Mouse (Mus musculus) CH12.LX (cell line): ENCODE results near the gene Plcb1. TPM values are rescaled to one million over a fixed set of nuclear protein-coding genes. Genes with fewer than 3 reads are reported as not detected.

Experiments used
- DNase-seq: peaks from one replicate; pipeline ENCODE4 v3.0.0-alpha.2; 2013; ENCODE audit errors: extremely low read depth
- H3K27ac ChIP-seq: 2 replicates; pipeline ENCODE4 v1.5.1; 2012; ENCODE audit warnings: low read depth, mild to moderate bottlenecking, control low read depth, moderate library complexity; ENCODE audit not compliant: insufficient read depth
- H3K27me3 ChIP-seq: replicated peaks from 2 replicates; pipeline ENCODE3; 2012; ENCODE audit warnings: inconsistent platforms
- H3K36me3 ChIP-seq, 2 experiments: replicated peaks in 1 of 2; 2 replicates each; pipeline versions ENCODE3 to v1.6.1; 2012; ENCODE audit warnings: inconsistent platforms in 1 of 2, low read length in 1 of 2, mild to moderate bottlenecking in 1 of 2, mixed read lengths in 1 of 2, moderate library complexity in 1 of 2; ENCODE audit not compliant: control insufficient read depth in 1 of 2, insufficient read depth in 1 of 2
- H3K4me1 ChIP-seq, 2 experiments: 2 replicates each; pipeline ENCODE4 v1.6.1; 2012; ENCODE audit warnings: inconsistent platforms in 1 of 2, moderate library complexity in 1 of 2; ENCODE audit not compliant: insufficient read depth in 2 of 2, control insufficient read depth in 1 of 2
- H3K4me2 ChIP-seq: 2 replicates; pipeline ENCODE4 v1.6.1; 2012; ENCODE audit warnings: low read depth, mild to moderate bottlenecking, control low read depth; ENCODE audit not compliant: poor library complexity, insufficient read depth, severe bottlenecking
- H3K4me3 ChIP-seq, 3 experiments: fragments of 150-350 bp in 1 of 3; sonication (generic) in 1 of 3; replicated peaks in 1 of 3; 2 replicates each; pipeline versions ENCODE3 to v1.5.1; 2011 to 2012; ENCODE audit warnings: low read depth in 2 of 3, low read length in 2 of 3, mild to moderate bottlenecking in 2 of 3, moderate library complexity in 2 of 3, control low read depth in 1 of 3, improper control_type of control experiment in 1 of 3, inconsistent platforms in 1 of 3, mixed read lengths in 1 of 3; ENCODE audit not compliant: poor library complexity in 1 of 3
- H3K79me2 ChIP-seq: replicated peaks from 2 replicates; pipeline ENCODE4 v1.6.1; 2012; ENCODE audit warnings: mild to moderate bottlenecking, moderate library complexity; ENCODE audit not compliant: control insufficient read depth, poor library complexity, insufficient read depth, severe bottlenecking; ENCODE audit errors: extremely low read depth
- H3K9ac ChIP-seq: 2 replicates; pipeline ENCODE4 v1.6.1; 2012; ENCODE audit warnings: low read depth, mild to moderate bottlenecking, control low read depth, moderate library complexity; ENCODE audit not compliant: insufficient read depth
- H3K9me3 ChIP-seq: replicated peaks from 2 replicates; pipeline ENCODE3; 2012; ENCODE audit warnings: low read length, inconsistent platforms, mixed read lengths
- BHLHE40 ChIP-seq: IDR thresholded peaks from 2 replicates; pipeline ENCODE4 v1.6.1; 2011; ENCODE audit warnings: mild to moderate bottlenecking, low read depth, low read length, improper control_type of control experiment
- CHD1 ChIP-seq: IDR thresholded peaks from 2 replicates; pipeline ENCODE4 v1.6.1; 2012; ENCODE audit warnings: low read depth, low read length, improper control_type of control experiment, inconsistent platforms
- CHD2 ChIP-seq: IDR thresholded peaks from 2 replicates; pipeline ENCODE4 v1.6.1; 2011; ENCODE audit warnings: low read length, improper control_type of control experiment
- CTCF ChIP-seq, 2 experiments: IDR thresholded peaks in 1 of 2; conservative IDR thresholded peaks in 1 of 2; 2 replicates each; pipeline ENCODE4 v1.5.1; 2011 to 2012; ENCODE audit warnings: low read depth in 2 of 2, low read length in 2 of 2, improper control_type of control experiment in 1 of 2, inconsistent platforms in 1 of 2, mild to moderate bottlenecking in 1 of 2, moderate library complexity in 1 of 2
- E2F4 ChIP-seq: IDR thresholded peaks from 2 replicates; pipeline ENCODE4 v1.6.1; 2011; ENCODE audit warnings: low read depth, low read length, improper control_type of control experiment; ENCODE audit not compliant: insufficient replicate concordance
- ELF1 ChIP-seq: IDR thresholded peaks from 2 replicates; pipeline ENCODE4 v1.6.1; 2014; ENCODE audit warnings: low read depth, mild to moderate bottlenecking, inconsistent platforms, low read length, improper control_type of control experiment
- EP300 ChIP-seq: IDR thresholded peaks from 2 replicates; pipeline ENCODE4 v1.6.1; 2011; ENCODE audit warnings: low read length, improper control_type of control experiment
- GABPA ChIP-seq: IDR thresholded peaks from 2 replicates; pipeline ENCODE4 v1.6.1; 2012; ENCODE audit warnings: low read depth, low read length, improper control_type of control experiment, inconsistent platforms; ENCODE audit not compliant: insufficient replicate concordance
- HCFC1 ChIP-seq: IDR thresholded peaks from 2 replicates; pipeline ENCODE4 v1.6.1; 2012; ENCODE audit warnings: low read depth, mild to moderate bottlenecking, inconsistent platforms, low read length, improper control_type of control experiment
- JUN ChIP-seq: IDR thresholded peaks from 2 replicates; pipeline ENCODE4 v1.6.1; 2011; ENCODE audit warnings: low read depth, mild to moderate bottlenecking, low read length, improper control_type of control experiment, moderate library complexity; ENCODE audit not compliant: insufficient read depth
- JUND ChIP-seq: conservative IDR thresholded peaks from 2 replicates; pipeline ENCODE4 v1.6.1; 2011; ENCODE audit warnings: low read depth, low read length, improper control_type of control experiment
- KAT2A ChIP-seq: IDR thresholded peaks from 2 replicates; pipeline ENCODE4 v1.6.1; 2012; ENCODE audit warnings: low read length, improper control_type of control experiment, inconsistent platforms; ENCODE audit not compliant: insufficient replicate concordance
- MAX ChIP-seq: IDR thresholded peaks from 2 replicates; pipeline ENCODE4 v1.6.1; 2011; ENCODE audit warnings: low read length, improper control_type of control experiment
- MXI1 ChIP-seq: IDR thresholded peaks from 2 replicates; pipeline ENCODE4 v1.6.1; 2011; ENCODE audit warnings: mild to moderate bottlenecking, low read depth, low read length, improper control_type of control experiment
- MYC ChIP-seq: IDR thresholded peaks from 2 replicates; pipeline ENCODE4 v1.6.1; 2011; ENCODE audit warnings: low read depth, mild to moderate bottlenecking, improper control_type of control experiment, low read length
- NELFE ChIP-seq: IDR thresholded peaks from 2 replicates; pipeline ENCODE4 v1.6.1; 2011; ENCODE audit warnings: low read depth, low read length, improper control_type of control experiment
- PAX5 ChIP-seq: IDR thresholded peaks from 2 replicates; pipeline ENCODE4 v1.6.1; 2012; ENCODE audit warnings: low read length, inconsistent platforms, mixed read lengths
- POLR2A ChIP-seq: IDR thresholded peaks from 2 replicates; pipeline ENCODE4 v1.6.1; 2011; ENCODE audit warnings: low read depth, mild to moderate bottlenecking, improper control_type of control experiment, low read length
- POLR2AphosphoS2 ChIP-seq: IDR thresholded peaks from 2 replicates; pipeline ENCODE4 v1.6.1; 2011; ENCODE audit warnings: low read depth, low read length, improper control_type of control experiment
- RAD21 ChIP-seq: IDR thresholded peaks from 2 replicates; pipeline ENCODE4 v1.6.1; 2011; ENCODE audit warnings: low read depth, mild to moderate bottlenecking, low read length, improper control_type of control experiment, moderate library complexity
- TBP ChIP-seq: conservative IDR thresholded peaks from 2 replicates; pipeline ENCODE4 v1.6.1; 2011; ENCODE audit warnings: low read depth, low read length, improper control_type of control experiment
- TCF12 ChIP-seq: IDR thresholded peaks from 2 replicates; pipeline ENCODE4 v1.6.1; 2014; ENCODE audit warnings: low read depth, mild to moderate bottlenecking, inconsistent platforms, low read length, improper control_type of control experiment
- UBTF ChIP-seq: IDR thresholded peaks from 2 replicates; pipeline ENCODE4 v1.6.1; 2012; ENCODE audit warnings: low read depth, mild to moderate bottlenecking, inconsistent platforms, low read length, improper control_type of control experiment, moderate library complexity
- USF1 ChIP-seq: IDR thresholded peaks from 2 replicates; pipeline ENCODE4 v1.6.1; 2014; ENCODE audit warnings: low read depth, mild to moderate bottlenecking, inconsistent platforms, low read length, improper control_type of control experiment
- USF2 ChIP-seq: conservative IDR thresholded peaks from 2 replicates; pipeline ENCODE4 v1.6.1; 2011; ENCODE audit warnings: low read depth, low read length, improper control_type of control experiment
- ZC3H11A ChIP-seq: IDR thresholded peaks from 2 replicates; pipeline ENCODE4 v1.6.1; 2012; ENCODE audit warnings: low read depth, mild to moderate bottlenecking, inconsistent platforms, low read length, improper control_type of control experiment
- ZKSCAN1 ChIP-seq: IDR thresholded peaks from 2 replicates; pipeline ENCODE4 v1.6.1; 2012; ENCODE audit warnings: low read depth, inconsistent platforms, low read length, improper control_type of control experiment, borderline replicate concordance
- dilution Hi-C: fragments of 300-500 bp; cut with MboI; formaldehyde crosslinking; loops from 2 replicates; pipeline ENCODE4 v1.14.3; 2020; ENCODE audit warnings: low sequenced_read_pairs; ENCODE audit not compliant: extremely low pct_unique_long_range_greater_than_20kb, extremely low pct_ligation_motif_present
- in situ Hi-C: fragments of 300-500 bp; cut with MboI; formaldehyde crosslinking; loops from 3 replicates; pipeline ENCODE4 v1.14.3; 2019; ENCODE audit warnings: low sequenced_read_pairs, low pct_ligation_motif_present, low pct_unique_long_range_greater_than_20kb, mixed read lengths
- polyA plus RNA-seq: library from polyadenylated mRNA; unstranded; fragments of >175 nt; gene quantifications from 2 replicates; pipeline ENCODE4 v1.2.1, GENCODE M21; 2012; ENCODE audit warnings: low read depth; ENCODE audit not compliant: insufficient read length
- total RNA-seq, 2 experiments: library from RNA; depleted of rRNA; stranded (reverse); fragments of 300-350 nt in 1 of 2; fragments of >200 nt in 1 of 2; gene quantifications; 2 replicates each; pipeline ENCODE4 v1.2.3; 2012 to 2014

Gene Plcb1
- total and polyA plus RNA-seq, 3 experiments: not detected

GRCm38 (mm10) chr2:135153248-135153647, 367.4 kb downstream of the Plcb1 start:
- in situ Hi-C loops: no loop called here
- no peaks in the 10 kb centered on the region for H3K79me2 ChIP-seq
- no peak for TF ChIP-seq ELF1
- no peak for TF ChIP-seq MXI1
- no peak for TF ChIP-seq BHLHE40
- TF ChIP-seq GABPA: no peak
- TF ChIP-seq NELFE: no peak
- no peak for TF ChIP-seq CTCF (conservative IDR thresholded peaks at IDR 0.05 in 1 of 2, IDR thresholded peaks at IDR 0.05 in 1 of 2; ENCODE audit: low read depth in 2 of 2, low read length in 2 of 2)
- no peak for TF ChIP-seq POLR2AphosphoS2
- no peak for TF ChIP-seq RAD21
- TF ChIP-seq, all 38 proteins: peak for 0
- Histone ChIP-seq H3K4me1 (no peaks in the 10 kb centered on the region), H3K27ac (no peak overlapping the region), H3K9ac (no peak overlapping the region), H3K36me3 (no peaks in the 10 kb centered on the region), H3K4me2 (no peak overlapping the region), H3K4me3 (no peak overlapping the region), H3K27me3 (no peaks in the 10 kb centered on the region), H3K9me3 (peaks cover 51% of the 10 kb centered on the region)
- DNase-seq: no peak
- dilution Hi-C loops: no loop called here

DNA sequence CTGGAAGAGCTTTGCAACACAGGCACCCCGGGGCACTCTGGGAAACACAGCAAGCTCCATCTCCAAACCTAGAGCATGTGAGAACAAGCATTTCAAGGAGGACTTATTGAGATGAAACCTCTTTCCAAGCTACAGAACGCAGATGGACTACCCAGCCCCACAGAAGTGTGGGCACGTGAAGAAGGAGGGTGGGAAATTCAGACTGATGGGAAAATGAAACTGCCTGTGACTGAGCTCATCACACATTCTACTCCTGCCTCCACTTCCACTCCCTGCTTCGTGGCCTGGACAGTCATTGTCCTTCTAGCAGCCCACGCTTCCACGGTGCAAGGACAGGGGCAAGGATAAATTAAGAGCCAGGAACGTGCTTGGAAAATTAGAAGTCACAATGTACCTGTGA, 370.2 kb downstream of the Plcb1 start:
- no peaks in the 10 kb centered on the region for H3K79me2 ChIP-seq
- dilution Hi-C loops: no loop called here
- H3K4me2 ChIP-seq: no peak overlapping the region
- no peak overlapping the region for H3K27ac ChIP-seq
- no peaks in the 10 kb centered on the region for H3K27me3 ChIP-seq
- H3K4me3 ChIP-seq: no peak overlapping the region
- peaks cover 66% of the 10 kb centered on the region for H3K9me3 ChIP-seq
- TF ChIP-seq HCFC1 (no peak), PAX5 (no peak), NELFE (no peak), USF2 (no peak), USF1 (no peak), TBP (no peak), KAT2A (no peak), UBTF (no peak), TCF12 (no peak)
- TF ChIP-seq, all 38 proteins: peak for 0
- H3K4me1 ChIP-seq: no peaks in the 10 kb centered on the region
- no peak overlapping the region for H3K9ac ChIP-seq
- H3K36me3 ChIP-seq: no peaks in the 10 kb centered on the region
- no peak for DNase-seq
- in situ Hi-C loops: no loop called here

DNA sequence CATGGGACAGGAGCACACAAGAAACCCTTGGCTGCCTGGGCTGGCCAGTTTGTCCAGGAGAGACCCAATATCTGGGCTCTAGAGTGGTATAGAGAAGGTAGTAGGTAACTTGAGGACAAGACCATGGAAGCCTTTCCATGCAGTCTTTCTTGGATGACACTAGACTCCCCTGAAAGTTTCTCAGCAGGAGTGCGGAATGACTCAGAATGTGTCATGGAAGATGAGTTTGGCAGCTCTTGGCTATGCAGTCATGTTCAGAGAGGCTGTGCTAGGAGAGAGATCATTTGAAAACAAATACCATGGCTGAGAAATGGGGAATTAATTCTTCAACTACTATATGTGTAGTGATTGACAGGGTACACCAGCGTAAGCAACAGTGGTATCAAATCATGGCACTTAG, 372.1 kb downstream of the Plcb1 start:
- H3K9ac ChIP-seq: no peak overlapping the region
- peaks cover 59% of the 10 kb centered on the region for H3K9me3 ChIP-seq
- no peak for TF ChIP-seq E2F4
- TF ChIP-seq NELFE: no peak
- no peak for TF ChIP-seq EP300
- no peak for TF ChIP-seq POLR2A
- no peak for TF ChIP-seq CHD2
- no peak for TF ChIP-seq CHD1
- TF ChIP-seq ELF1: no peak
- TF ChIP-seq USF2: no peak
- no peak for TF ChIP-seq JUND
- TF ChIP-seq ZKSCAN1: no peak
- TF ChIP-seq ZC3H11A: no peak
- no peak for TF ChIP-seq USF1
- TF ChIP-seq JUN: no peak
- no peak for TF ChIP-seq MYC
- no peak for TF ChIP-seq MAX
- dilution Hi-C loops: no loop called here
- H3K4me1 ChIP-seq: no peaks in the 10 kb centered on the region
- H3K4me2 ChIP-seq: no peak overlapping the region
- no peak overlapping the region for H3K27ac ChIP-seq
- H3K27me3 ChIP-seq: no peaks in the 10 kb centered on the region
- no peak for DNase-seq
- H3K4me3 ChIP-seq: no peak overlapping the region
- no peaks in the 10 kb centered on the region for H3K79me2 ChIP-seq
- H3K36me3 ChIP-seq: no peaks in the 10 kb centered on the region
- in situ Hi-C loops: no loop called here
